Mouse (Mus musculus) cerebellum, adult 9-11 months (tissue): ENCODE measurements around the gene Lrrc8b.
A peak's percentile ranks its signal among the peaks of the same experiment; 100 is the strongest.

ENCODE experiments used
- DNase-seq: peaks from one replicate; pipeline ENCODE4 v3.0.0; 2022

Lrrc8b gene

GRCm38 (mm10) chr5:105484891-105485290 lies 69.3 kb downstream of the Lrrc8b start:
- DNase-seq, result no peak

GRCm38 (mm10) chr5:105490211-105490610 lies 74.6 kb downstream of the Lrrc8b start:
- no peak for DNase-seq

- DNase-seq, result no peak
Measured at GRCm38 (mm10) chr5:105491389-105491788, 75.8 kb downstream of the Lrrc8b start.

- DNase-seq, result peak; percentile 67
Measured at GRCm38 (mm10) chr5:105492367-105493246, 77.0 kb downstream of the Lrrc8b start.

GRCm38 (mm10) chr5:105493377-105493776 lies 77.8 kb downstream of the Lrrc8b start:
- no peak for DNase-seq

GRCm38 (mm10) chr5:105494246-105494917 lies 78.8 kb downstream of the Lrrc8b start:
- no peak for DNase-seq

GRCm38 (mm10) chr5:105494918-105495901 lies 79.6 kb downstream of the Lrrc8b start:
- DNase-seq, result no peak

- DNase-seq, result no peak
Measured at GRCm38 (mm10) chr5:105496133-105496532, 80.6 kb downstream of the Lrrc8b start.

- no peak for DNase-seq
Measured at GRCm38 (mm10) chr5:105496586-105496985, 81.0 kb downstream of the Lrrc8b start.

GRCm38 (mm10) chr5:105498429-105499000 lies 82.9 kb downstream of the Lrrc8b start:
- no peak for DNase-seq

- DNase-seq, result no peak
Measured at GRCm38 (mm10) chr5:105499396-105499795, 83.8 kb downstream of the Lrrc8b start.

GRCm38 (mm10) chr5:105500132-105501121 lies 84.9 kb downstream of the Lrrc8b start:
- no peak for DNase-seq

GRCm38 (mm10) chr5:105501136-105501535 lies 85.6 kb downstream of the Lrrc8b start:
- DNase-seq, result no peak

GRCm38 (mm10) chr5:105508813-105509212 lies 93.2 kb downstream of the Lrrc8b start:
- no peak for DNase-seq

GRCm38 (mm10) chr5:105512297-105512696 lies 96.7 kb downstream of the Lrrc8b start:
- DNase-seq, result no peak

GRCm38 (mm10) chr5:105515532-105515931 lies 100.0 kb downstream of the Lrrc8b start:
- DNase-seq, result no peak

- no peak for DNase-seq
Measured at GRCm38 (mm10) chr5:105516290-105516689, 100.7 kb downstream of the Lrrc8b start.

GRCm38 (mm10) chr5:105517992-105518625 lies 102.5 kb downstream of the Lrrc8b start:
- no peak for DNase-seq

GRCm38 (mm10) chr5:105518626-105519095 lies 103.1 kb downstream of the Lrrc8b start:
- no peak for DNase-seq
